Mouse (Mus musculus) MEL (cell line): ENCODE measurements around the gene Kcne2. TPM values are rescaled to one million over a fixed set of nuclear protein-coding genes. Genes with fewer than 3 reads are reported as not detected.

Experiments
- DNase-seq: peaks from one replicate; pipeline ENCODE4 v3.0.0; 2011; ENCODE audit warnings: low read depth, low spot score
- H3K27ac ChIP-seq: 2 replicates; pipeline ENCODE4 v1.5.1; 2012; ENCODE audit warnings: low read depth, mild to moderate bottlenecking, control low read depth, low read length, moderate library complexity; ENCODE audit not compliant: control insufficient read depth
- H3K27me3 ChIP-seq, 2 experiments: fragments of 150-350 bp in 1 of 2; sonication (generic) in 1 of 2; 2 replicates each; pipeline ENCODE4 v1.6.1; 2012; ENCODE audit warnings: low read length in 2 of 2, mild to moderate bottlenecking in 2 of 2, improper control_type of control experiment in 1 of 2, moderate library complexity in 1 of 2; ENCODE audit not compliant: insufficient read depth in 2 of 2, control insufficient read depth in 1 of 2
- H3K36me3 ChIP-seq, 2 experiments: 2 replicates each; pipeline ENCODE4 v1.6.1; 2012 to 2014; ENCODE audit warnings: low read length in 2 of 2, improper control_type of control experiment in 1 of 2, inconsistent platforms in 1 of 2, mild to moderate bottlenecking in 1 of 2; ENCODE audit not compliant: insufficient read depth in 2 of 2, control insufficient read depth in 1 of 2
- H3K4me1 ChIP-seq, 2 experiments: fragments of 150-350 bp in 1 of 2; sonication (generic) in 1 of 2; 2 replicates each; pipeline ENCODE4 v1.6.1; 2012; ENCODE audit warnings: low read length in 2 of 2, improper control_type of control experiment in 1 of 2, mild to moderate bottlenecking in 1 of 2; ENCODE audit not compliant: insufficient read depth in 2 of 2, control insufficient read depth in 1 of 2
- H3K4me3 ChIP-seq, 2 experiments: fragments of 150-350 bp in 1 of 2; sonication (generic) in 1 of 2; 2 replicates each; pipeline ENCODE4 v1.5.1; 2012; ENCODE audit warnings: low read depth in 2 of 2, low read length in 2 of 2, mild to moderate bottlenecking in 2 of 2, moderate library complexity in 2 of 2, control low read depth in 1 of 2, improper control_type of control experiment in 1 of 2; ENCODE audit not compliant: control insufficient read depth in 1 of 2, insufficient read depth in 1 of 2
- H3K79me2 ChIP-seq: 2 replicates; pipeline ENCODE4 v1.6.1; 2012; ENCODE audit warnings: mild to moderate bottlenecking, low read length, moderate library complexity; ENCODE audit not compliant: control insufficient read depth, poor library complexity, insufficient read depth
- H3K9ac ChIP-seq: 2 replicates; pipeline ENCODE4 v1.6.1; 2012; ENCODE audit warnings: low read depth, mild to moderate bottlenecking, control low read depth, low read length, moderate library complexity; ENCODE audit not compliant: control insufficient read depth, poor library complexity, severe bottlenecking
- H3K9me3 ChIP-seq: fragments of 150-350 bp; sonication (generic); replicated peaks from 2 replicates; pipeline ENCODE4 v1.6.1; 2012; ENCODE audit warnings: mild to moderate bottlenecking, low read length, improper control_type of control experiment, moderate library complexity; ENCODE audit not compliant: insufficient read depth
- BHLHE40 ChIP-seq: IDR thresholded peaks from 2 replicates; pipeline ENCODE4 v1.6.1; 2012; ENCODE audit warnings: low read depth, mild to moderate bottlenecking, inconsistent platforms, low read length, improper control_type of control experiment, borderline replicate concordance
- CHD2 ChIP-seq: IDR thresholded peaks from 2 replicates; pipeline ENCODE4 v1.6.1; 2011; ENCODE audit warnings: low read length, improper control_type of control experiment
- CTCF ChIP-seq, 3 experiments: IDR thresholded peaks in 2 of 3; conservative IDR thresholded peaks in 1 of 3; 2 replicates each; pipeline ENCODE4 v1.5.1; 2011 to 2012; ENCODE audit warnings: low read length in 3 of 3, low read depth in 2 of 3, mild to moderate bottlenecking in 2 of 3, improper control_type of control experiment in 1 of 3, inconsistent platforms in 1 of 3, mixed read lengths in 1 of 3, moderate library complexity in 1 of 3; ENCODE audit not compliant: control insufficient read depth in 1 of 3, insufficient read depth in 1 of 3, poor library complexity in 1 of 3, severe bottlenecking in 1 of 3
- E2F4 ChIP-seq: IDR thresholded peaks from 2 replicates; pipeline ENCODE4 v1.6.1; 2011; ENCODE audit warnings: low read depth, low read length, improper control_type of control experiment, borderline replicate concordance
- ELF1 ChIP-seq: IDR thresholded peaks from 2 replicates; pipeline ENCODE4 v1.6.1; 2014; ENCODE audit warnings: low read depth, mild to moderate bottlenecking, inconsistent platforms, low read length, improper control_type of control experiment, moderate library complexity
- EP300 ChIP-seq, 2 experiments: IDR thresholded peaks; 2 replicates each; pipeline ENCODE4 v1.6.1; 2011; ENCODE audit warnings: improper control_type of control experiment in 2 of 2, low read length in 2 of 2, low read depth in 1 of 2, mild to moderate bottlenecking in 1 of 2
- GABPA ChIP-seq: IDR thresholded peaks from 2 replicates; pipeline ENCODE4 v1.6.1; 2012; ENCODE audit warnings: low read depth, mild to moderate bottlenecking, inconsistent platforms, low read length, improper control_type of control experiment, moderate library complexity
- GATA1 ChIP-seq: IDR thresholded peaks from 2 replicates; pipeline ENCODE4 v1.6.1; 2011; ENCODE audit warnings: low read depth, low read length, improper control_type of control experiment
- HCFC1 ChIP-seq: IDR thresholded peaks from 2 replicates; pipeline ENCODE4 v1.6.1; 2012; ENCODE audit warnings: low read depth, mild to moderate bottlenecking, inconsistent platforms, low read length, improper control_type of control experiment, moderate library complexity
- MAZ ChIP-seq: IDR thresholded peaks from 2 replicates; pipeline ENCODE4 v1.6.1; 2012; ENCODE audit warnings: low read depth, mild to moderate bottlenecking, inconsistent platforms, low read length, improper control_type of control experiment
- MXI1 ChIP-seq: IDR thresholded peaks from 2 replicates; pipeline ENCODE4 v1.6.1; 2011; ENCODE audit warnings: mild to moderate bottlenecking, low read depth, low read length, improper control_type of control experiment
- NRF1 ChIP-seq: IDR thresholded peaks from 2 replicates; pipeline ENCODE4 v1.6.1; 2014; ENCODE audit warnings: low read depth, mild to moderate bottlenecking, inconsistent platforms, low read length, improper control_type of control experiment, moderate library complexity; ENCODE audit not compliant: poor library complexity, insufficient read depth, severe bottlenecking
- POLR2A ChIP-seq, 2 experiments: IDR thresholded peaks; 2 replicates each; pipeline ENCODE4 v1.6.1; 2011 to 2012; ENCODE audit warnings: low read length in 2 of 2, mild to moderate bottlenecking in 2 of 2, control low read depth in 1 of 2, improper control_type of control experiment in 1 of 2, low read depth in 1 of 2, moderate library complexity in 1 of 2; ENCODE audit not compliant: control insufficient read depth in 1 of 2, insufficient read depth in 1 of 2, poor library complexity in 1 of 2
- RAD21 ChIP-seq: IDR thresholded peaks from 2 replicates; pipeline ENCODE4 v1.6.1; 2011; ENCODE audit warnings: mild to moderate bottlenecking, low read depth, low read length, improper control_type of control experiment
- RCOR1 ChIP-seq: IDR thresholded peaks from 2 replicates; pipeline ENCODE4 v1.6.1; 2012; ENCODE audit warnings: low read depth, mild to moderate bottlenecking, inconsistent platforms, low read length, improper control_type of control experiment
- SMC3 ChIP-seq: IDR thresholded peaks from 2 replicates; pipeline ENCODE4 v1.6.1; 2011; ENCODE audit warnings: low read depth, low read length, improper control_type of control experiment
- TAL1 ChIP-seq: IDR thresholded peaks from 2 replicates; pipeline ENCODE4 v1.6.1; 2012; ENCODE audit warnings: mild to moderate bottlenecking, inconsistent platforms, low read length, moderate library complexity, mixed read lengths
- TCF12 ChIP-seq: IDR thresholded peaks from 2 replicates; pipeline ENCODE4 v1.6.1; 2014; ENCODE audit warnings: low read depth, mild to moderate bottlenecking, inconsistent platforms, low read length, improper control_type of control experiment, moderate library complexity
- UBTF ChIP-seq: IDR thresholded peaks from 2 replicates; pipeline ENCODE4 v1.6.1; 2012; ENCODE audit warnings: low read depth, mild to moderate bottlenecking, inconsistent platforms, low read length, improper control_type of control experiment, moderate library complexity, borderline replicate concordance; ENCODE audit not compliant: insufficient read depth
- ZKSCAN1 ChIP-seq: IDR thresholded peaks from 2 replicates; pipeline ENCODE4 v1.6.1; 2012; ENCODE audit warnings: low read depth, mild to moderate bottlenecking, inconsistent platforms, low read length, improper control_type of control experiment, moderate library complexity
- ZMIZ1 ChIP-seq: IDR thresholded peaks from 2 replicates; pipeline ENCODE4 v1.6.1; 2012; ENCODE audit warnings: low read depth, mild to moderate bottlenecking, inconsistent platforms, low read length, improper control_type of control experiment, moderate library complexity
- polyA plus RNA-seq, 2 experiments: library from polyadenylated mRNA; stranded (reverse) in 1 of 2; unstranded in 1 of 2; fragments of >175 nt in 1 of 2; fragments of >200 nt in 1 of 2; gene quantifications; 2 replicates each; pipeline versions ENCODE4 v1.2.1 to v1.2.4; 2012; ENCODE audit warnings: low replicate concordance in 2 of 2, low read depth in 1 of 2; ENCODE audit not compliant: insufficient read length in 2 of 2, insufficient read depth in 1 of 2, missing spikeins in 1 of 2
- total RNA-seq: library from RNA; depleted of rRNA; stranded (reverse); fragments of 300-350 nt; gene quantifications from 2 replicates; pipeline ENCODE4 v1.2.3, GENCODE M21; 2012

Gene Kcne2
- total and polyA plus RNA-seq, 3 experiments = 0.06 TPM; not detected in 2

DNA sequence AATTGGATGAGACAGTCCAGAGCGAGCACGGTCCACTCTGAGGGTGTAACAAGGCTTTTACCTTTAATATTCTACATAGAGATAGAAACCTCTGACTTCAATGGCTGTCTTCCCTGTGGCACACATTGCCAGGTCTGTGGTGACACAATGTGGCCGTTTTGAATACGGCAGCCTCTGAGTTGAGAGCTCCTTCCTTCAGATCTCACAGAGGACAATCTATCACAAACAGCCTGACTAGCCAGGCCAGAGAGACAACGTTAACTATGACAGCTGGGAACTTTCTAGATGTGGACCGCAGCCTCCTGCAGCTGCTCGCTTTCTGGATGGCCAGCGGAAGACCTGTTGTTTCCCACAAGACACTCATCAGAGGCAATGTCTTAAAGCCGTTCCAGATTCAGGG lies 3.4 kb upstream of the Kcne2 start:
- no peak overlapping the region for H3K9ac ChIP-seq
- H3K79me2 ChIP-seq = no peaks in the 10 kb centered on the region
- DNase-seq = no peak
- TF ChIP-seq SMC3 (no peak), CTCF (IDR thresholded peaks at IDR 0.05 in 2 of 3, conservative IDR thresholded peaks at IDR 0.05 in 1 of 3; ENCODE audit: control insufficient read depth in 1 of 3, insufficient read depth in 1 of 3, low read depth in 2 of 3, low read length in 3 of 3, poor library complexity in 1 of 3, severe bottlenecking in 1 of 3) (peak in 2 of 3 experiments; percentile 11 to 17; a peak in 1 of 6 replicates), MXI1 (no peak), RAD21 (peak; percentile 30)
- H3K27me3 ChIP-seq = peaks cover 2 to 6% of the 10 kb centered on the region in 2 experiments; a peak in 3 of 4 replicates
- no peak overlapping the region for H3K4me3 ChIP-seq
- H3K9me3 ChIP-seq = no peaks in the 10 kb centered on the region
- H3K36me3 ChIP-seq = no peaks in the 10 kb centered on the region
- no peaks in the 10 kb centered on the region for H3K4me1 ChIP-seq
- no peak overlapping the region for H3K27ac ChIP-seq

GRCm38 (mm10) chr16:92290045-92290444 lies 2.1 kb upstream of the Kcne2 start:
- Histone ChIP-seq H3K27me3 (peaks cover 2 to 6% of the 10 kb centered on the region in 2 experiments; a peak in 2 of 4 replicates), H3K9me3 (no peaks in the 10 kb centered on the region), H3K27ac (no peak overlapping the region), H3K36me3 (no peaks in the 10 kb centered on the region), H3K4me3 (no peak overlapping the region), H3K79me2 (no peaks in the 10 kb centered on the region), H3K4me1 (no peaks in the 10 kb centered on the region), H3K9ac (no peak overlapping the region)
- no peak for TF ChIP-seq RCOR1
- TF ChIP-seq BHLHE40 = no peak
- no peak for TF ChIP-seq GABPA
- no peak for TF ChIP-seq ZMIZ1
- no peak for TF ChIP-seq EP300 (IDR thresholded peaks at IDR 0.05; ENCODE audit: low read depth in 1 of 2, low read length in 2 of 2)
- TF ChIP-seq MAZ = no peak
- no peak for TF ChIP-seq NRF1
- TF ChIP-seq GATA1 = no peak
- TF ChIP-seq RAD21 = no peak
- no peak for TF ChIP-seq TCF12
- TF ChIP-seq POLR2A (IDR thresholded peaks at IDR 0.05; ENCODE audit: control insufficient read depth in 1 of 2, insufficient read depth in 1 of 2, low read depth in 1 of 2, low read length in 2 of 2, poor library complexity in 1 of 2) = no peak
- no peak for TF ChIP-seq HCFC1
- no peak for TF ChIP-seq ELF1
- TF ChIP-seq E2F4 = no peak
- no peak for TF ChIP-seq TAL1
- TF ChIP-seq SMC3 = no peak
- TF ChIP-seq UBTF = no peak
- TF ChIP-seq ZKSCAN1 = no peak
- no peak for TF ChIP-seq CHD2
- no peak for DNase-seq
